Mouse (Mus musculus): ENCODE measurements around the gene Prkag1. TPM values are rescaled to one million over a fixed set of nuclear protein-coding genes. Genes with fewer than 3 reads are reported as not detected.

Prkag1 gene
- polyA plus RNA-seq, 1 experiment from 2014 or later, result 85.3 TPM

- H3K4me3 ChIP-seq, result 0 out of 2 replicates have a peak overlapping the region, but pooled peaks have one; percentile 23
- no peaks in the 10 kb centered on the region for H3K36me3 ChIP-seq (replicated peaks)
- H3K9me3 ChIP-seq, result no peaks in the 10 kb centered on the region
- WGBS, result 1% methylated on average over 11 of the region's 11 CpGs
- H3K27me3 ChIP-seq (replicated peaks; ENCODE audit: low read depth, poor library complexity, severe bottlenecking), result peaks cover 97% of the 10 kb centered on the region
- no peak overlapping the region for H3K27ac ChIP-seq (replicated peaks)
- peaks cover 48% of the 10 kb centered on the region for H3K4me1 ChIP-seq
- no peak for DNase-seq (ENCODE audit: low spot score)
These were observed 52.5 kb downstream of the Prkag1 start for GRCm38 (mm10) chr15:98778806-98779205.

- peaks cover 100% of the 10 kb centered on the region for H3K27me3 ChIP-seq (replicated peaks; ENCODE audit: low read depth, poor library complexity, severe bottlenecking)
- H3K27ac ChIP-seq (replicated peaks), result no peak overlapping the region
- no peaks in the 10 kb centered on the region for H3K36me3 ChIP-seq (replicated peaks)
- H3K4me1 ChIP-seq, result peaks cover 48% of the 10 kb centered on the region
- H3K9me3 ChIP-seq, result no peaks in the 10 kb centered on the region
- no peak for DNase-seq (ENCODE audit: low spot score)
- peak overlapping the region; percentile 42 for H3K4me3 ChIP-seq
- WGBS, result 2% methylated on average over 25 of the region's 25 CpGs
These were observed 53.0 kb downstream of the Prkag1 start for GRCm38 (mm10) chr15:98778191-98778770.

GRCm38 (mm10) chr15:98777762-98778161 is 53.6 kb downstream of the Prkag1 start, which contains the start of gene Wnt10b:
Wnt10b (minus strand) TSS chr15:98778150.
- peak; percentile 51 for DNase-seq (ENCODE audit: low spot score)
- peaks cover 51% of the 10 kb centered on the region for H3K4me1 ChIP-seq
- H3K27me3 ChIP-seq (replicated peaks; ENCODE audit: low read depth, poor library complexity, severe bottlenecking), result peaks cover 100% of the 10 kb centered on the region
- H3K4me3 ChIP-seq, result peak within 1 kb of the TSS; percentile 42
- under 1% methylated on average over 33 of the region's 33 CpGs for WGBS
- H3K27ac ChIP-seq (replicated peaks), result no peak within 1 kb of the TSS
- H3K9me3 ChIP-seq, result no peaks in the 10 kb centered on the region
- no peaks in the 10 kb centered on the region for H3K36me3 ChIP-seq (replicated peaks)

GRCm38 (mm10) chr15:98777005-98777616 is 54.2 kb downstream of the Prkag1 start:
- Histone ChIP-seq H3K27me3 (replicated peaks; ENCODE audit: low read depth, poor library complexity, severe bottlenecking) (peaks cover 100% of the 10 kb centered on the region), H3K4me1 (peaks cover 58% of the 10 kb centered on the region), H3K36me3 (replicated peaks) (no peaks in the 10 kb centered on the region), H3K4me3 (peak overlapping the region; percentile 42), H3K9me3 (no peaks in the 10 kb centered on the region), H3K27ac (replicated peaks) (no peak overlapping the region)
- WGBS, result 1% methylated on average over 19 of the region's 19 CpGs
- DNase-seq (ENCODE audit: low spot score), result peak; percentile 49

- WGBS, result under 1% methylated on average over 62 of the region's 62 CpGs
- Histone ChIP-seq H3K9me3 (no peaks in the 10 kb centered on the region), H3K27me3 (replicated peaks; ENCODE audit: low read depth, poor library complexity, severe bottlenecking) (peaks cover 100% of the 10 kb centered on the region), H3K36me3 (replicated peaks) (no peaks in the 10 kb centered on the region), H3K4me1 (peaks cover 59% of the 10 kb centered on the region), H3K4me3 (peak overlapping the region; percentile 42), H3K27ac (replicated peaks) (no peak overlapping the region)
- DNase-seq (ENCODE audit: low spot score), result peak; percentile 72
These were observed 54.9 kb downstream of the Prkag1 start for GRCm38 (mm10) chr15:98776280-98777004.

- 2% methylated on average over 5 of the region's 5 CpGs for WGBS
- Histone ChIP-seq H3K36me3 (replicated peaks) (no peaks in the 10 kb centered on the region), H3K9me3 (no peaks in the 10 kb centered on the region), H3K27ac (replicated peaks) (no peak overlapping the region), H3K4me1 (peaks cover 58% of the 10 kb centered on the region), H3K4me3 (no peak overlapping the region), H3K27me3 (replicated peaks; ENCODE audit: low read depth, poor library complexity, severe bottlenecking) (peaks cover 100% of the 10 kb centered on the region)
- no peak for DNase-seq (ENCODE audit: low spot score)
These were observed 55.8 kb downstream of the Prkag1 start for GRCm38 (mm10) chr15:98775533-98775932.

GRCm38 (mm10) chr15:98774096-98774495 is 57.2 kb downstream of the Prkag1 start:
- Histone ChIP-seq H3K36me3 (replicated peaks) (no peaks in the 10 kb centered on the region), H3K9me3 (no peaks in the 10 kb centered on the region), H3K4me1 (peaks cover 52% of the 10 kb centered on the region), H3K27me3 (replicated peaks; ENCODE audit: low read depth, poor library complexity, severe bottlenecking) (peaks cover 100% of the 10 kb centered on the region), H3K4me3 (no peak overlapping the region), H3K27ac (replicated peaks) (no peak overlapping the region)
- DNase-seq (ENCODE audit: low spot score), result no peak
- 8% methylated on average over 15 of the region's 15 CpGs for WGBS

- Histone ChIP-seq H3K4me3 (peak overlapping the region; percentile 48), H3K36me3 (replicated peaks) (no peaks in the 10 kb centered on the region), H3K27ac (replicated peaks) (no peak overlapping the region), H3K27me3 (replicated peaks; ENCODE audit: low read depth, poor library complexity, severe bottlenecking) (peaks cover 100% of the 10 kb centered on the region), H3K9me3 (no peaks in the 10 kb centered on the region), H3K4me1 (peaks cover 43% of the 10 kb centered on the region)
- DNase-seq (ENCODE audit: low spot score), result peak; percentile 63
- WGBS, result 2% methylated on average over 36 of the region's 36 CpGs
These were observed 58.7 kb downstream of the Prkag1 start for GRCm38 (mm10) chr15:98772511-98773211.

- H3K27me3 ChIP-seq (replicated peaks; ENCODE audit: low read depth, poor library complexity, severe bottlenecking), result peaks cover 95% of the 10 kb centered on the region
- H3K9me3 ChIP-seq, result no peaks in the 10 kb centered on the region
- WGBS, result 5% methylated on average over 12 of the region's 12 CpGs
- no peak overlapping the region for H3K27ac ChIP-seq (replicated peaks)
- H3K4me3 ChIP-seq, result peak overlapping the region; percentile 48
- peaks cover 35% of the 10 kb centered on the region for H3K4me1 ChIP-seq
- no peaks in the 10 kb centered on the region for H3K36me3 ChIP-seq (replicated peaks)
- no peak for DNase-seq (ENCODE audit: low spot score)
These were observed 59.4 kb downstream of the Prkag1 start for GRCm38 (mm10) chr15:98771813-98772425.

GRCm38 (mm10) chr15:98768259-98768658 is 63.1 kb downstream of the Prkag1 start:
- Histone ChIP-seq H3K27me3 (replicated peaks; ENCODE audit: low read depth, poor library complexity, severe bottlenecking) (peaks cover 86% of the 10 kb centered on the region), H3K4me1 (peaks cover 21% of the 10 kb centered on the region)
- WGBS, result 25% methylated on average over 5 of the region's 5 CpGs

GRCm38 (mm10) chr15:98765929-98766328 is 65.4 kb downstream of the Prkag1 start:
- DNase-seq (ENCODE audit: low spot score), result no peak
- peaks cover 23% of the 10 kb centered on the region for H3K4me1 ChIP-seq
- WGBS, result 70% methylated on average over 4 of the region's 4 CpGs
- H3K36me3 ChIP-seq (replicated peaks), result peaks cover 2% of the 10 kb centered on the region
- H3K27ac ChIP-seq (replicated peaks), result no peak overlapping the region
- no peak overlapping the region for H3K4me3 ChIP-seq
- H3K27me3 ChIP-seq (replicated peaks; ENCODE audit: low read depth, poor library complexity, severe bottlenecking), result peaks cover 63% of the 10 kb centered on the region
- no peaks in the 10 kb centered on the region for H3K9me3 ChIP-seq

More at GRCm38 (mm10) chr15:98768259-98768658, 63.1 kb downstream of the Prkag1 start:
- no peaks in the 10 kb centered on the region for H3K9me3 ChIP-seq
- no peak overlapping the region for H3K27ac ChIP-seq (replicated peaks)
- no peak overlapping the region for H3K4me3 ChIP-seq
- DNase-seq (ENCODE audit: low spot score), result no peak
- no peaks in the 10 kb centered on the region for H3K36me3 ChIP-seq (replicated peaks)

Data from embryonic facial prominence, embryonic 10.5 days (tissue).